Mouse (Mus musculus): ENCODE measurements at regions not wholly inside any gene's neighbourhood (a gene's known extent, or its start where the extent isn't known, plus 50 kb on each side); places are given as distances from the start of the nearest gene placed in this dataset.

GRCm38 (mm10) chr14:37485292-37485691 is 350.2 kb upstream of the Ghitm start:
- no peak for DNase-seq (ENCODE audit: extremely low read depth, low read depth, low spot score)
- Histone ChIP-seq H3K4me1 (ENCODE audit: control insufficient read depth, insufficient read depth, low read length) (no peaks in the 10 kb centered on the region), H3K27ac (replicated peaks; ENCODE audit: insufficient read depth, low read depth, low read length) (no peak overlapping the region), H3K79me2 (ENCODE audit: control insufficient read depth, insufficient read depth, low read length) (no peaks in the 10 kb centered on the region), H3K36me3 (ENCODE audit: control insufficient read depth, insufficient read depth, low read length) (no peaks in the 10 kb centered on the region), H3K9ac (ENCODE audit: low read depth, low read length) (no peak overlapping the region), H3K4me3 (ENCODE audit: insufficient read depth, low read depth, low read length) (no peak overlapping the region), H3K27me3 (ENCODE audit: control insufficient read depth, insufficient read depth, low read length) (no peaks in the 10 kb centered on the region)
- 89% methylated on average over 8 of the region's 8 CpGs for WGBS
- no peak for TF ChIP-seq CTCF (IDR thresholded peaks at IDR 0.05; ENCODE audit: low read depth, low read length)
- no peak for TF ChIP-seq POLR2A (IDR thresholded peaks at IDR 0.05; ENCODE audit: extremely low read depth, insufficient read depth, low read length)

DNA sequence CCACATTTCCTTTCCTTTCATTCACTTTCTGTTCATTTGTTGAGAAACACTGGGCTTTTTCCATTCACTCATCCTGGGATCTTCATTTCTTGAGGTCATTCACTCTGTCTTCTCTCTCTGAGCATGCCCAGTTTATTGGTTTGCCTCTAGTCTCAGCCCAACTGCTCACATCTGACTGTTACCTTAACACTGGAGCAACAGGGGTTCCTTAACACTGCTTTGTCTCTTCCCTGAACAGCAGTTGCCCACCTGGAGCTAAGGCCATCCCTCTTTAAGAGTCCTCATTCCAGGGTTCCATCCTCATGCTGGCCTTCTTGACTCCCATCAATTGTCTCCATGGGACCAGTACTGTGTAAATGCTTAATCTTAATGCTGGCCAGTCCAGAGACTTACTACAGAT is 342.5 kb upstream of the Ghitm start:
- no peaks in the 10 kb centered on the region for H3K79me2 ChIP-seq (ENCODE audit: control insufficient read depth, insufficient read depth, low read length)
- no peaks in the 10 kb centered on the region for H3K36me3 ChIP-seq (ENCODE audit: control insufficient read depth, insufficient read depth, low read length)
- TF ChIP-seq CTCF (IDR thresholded peaks at IDR 0.05; ENCODE audit: low read depth, low read length) (no peak), POLR2A (IDR thresholded peaks at IDR 0.05; ENCODE audit: extremely low read depth, insufficient read depth, low read length) (no peak)
- no peaks in the 10 kb centered on the region for H3K4me1 ChIP-seq (ENCODE audit: control insufficient read depth, insufficient read depth, low read length)
- H3K4me3 ChIP-seq (ENCODE audit: insufficient read depth, low read depth, low read length): no peak overlapping the region
- no peak for DNase-seq (ENCODE audit: extremely low read depth, low read depth, low spot score)
- no peak overlapping the region for H3K9ac ChIP-seq (ENCODE audit: low read depth, low read length)
- no peaks in the 10 kb centered on the region for H3K27me3 ChIP-seq (ENCODE audit: control insufficient read depth, insufficient read depth, low read length)
- no peak overlapping the region for H3K27ac ChIP-seq (replicated peaks; ENCODE audit: insufficient read depth, low read depth, low read length)

- TF ChIP-seq POLR2A (IDR thresholded peaks at IDR 0.05; ENCODE audit: extremely low read depth, insufficient read depth, low read length) (no peak), CTCF (IDR thresholded peaks at IDR 0.05; ENCODE audit: low read depth, low read length) (no peak)
- WGBS: 48% methylated on average over 2 of the region's 2 CpGs
Measured at GRCm38 (mm10) chr14:37468711-37469110, 333.6 kb upstream of the Ghitm start.

DNA sequence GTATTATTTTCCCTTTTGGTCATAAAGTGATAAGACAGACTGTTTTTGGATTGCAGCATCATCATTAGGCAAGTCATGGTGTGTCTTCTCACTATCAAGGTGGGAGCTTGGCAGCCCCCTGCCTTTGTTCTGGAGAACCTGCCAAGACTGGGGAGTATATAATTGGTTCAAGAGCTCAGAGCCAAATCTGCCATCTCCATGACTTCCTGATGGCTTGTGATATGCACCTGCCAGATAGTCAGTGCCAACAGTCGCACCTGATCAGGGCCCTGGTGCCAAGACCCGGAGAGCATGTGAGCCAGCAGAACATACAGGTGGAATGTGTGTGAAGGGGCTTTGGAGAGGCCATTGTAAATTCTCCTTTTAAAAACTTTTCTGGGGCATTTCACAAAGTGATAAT is 305.8 kb upstream of the Ghitm start:
- no peak for DNase-seq (ENCODE audit: extremely low read depth, low read depth, low spot score)
- Histone ChIP-seq H3K36me3 (ENCODE audit: control insufficient read depth, insufficient read depth, low read length) (no peaks in the 10 kb centered on the region), H3K9ac (ENCODE audit: low read depth, low read length) (no peak overlapping the region), H3K4me3 (ENCODE audit: insufficient read depth, low read depth, low read length) (no peak overlapping the region), H3K27me3 (ENCODE audit: control insufficient read depth, insufficient read depth, low read length) (no peaks in the 10 kb centered on the region), H3K4me1 (ENCODE audit: control insufficient read depth, insufficient read depth, low read length) (no peaks in the 10 kb centered on the region), H3K27ac (replicated peaks; ENCODE audit: insufficient read depth, low read depth, low read length) (no peak overlapping the region), H3K79me2 (ENCODE audit: control insufficient read depth, insufficient read depth, low read length) (no peaks in the 10 kb centered on the region)
- WGBS: 85% methylated on average over 2 of the region's 2 CpGs
- TF ChIP-seq POLR2A (IDR thresholded peaks at IDR 0.05; ENCODE audit: extremely low read depth, insufficient read depth, low read length): no peak
- TF ChIP-seq CTCF (IDR thresholded peaks at IDR 0.05; ENCODE audit: low read depth, low read length): no peak

More at GRCm38 (mm10) chr14:37468711-37469110, 333.6 kb upstream of the Ghitm start:
- no peak overlapping the region for H3K27ac ChIP-seq (replicated peaks; ENCODE audit: insufficient read depth, low read depth, low read length)
- H3K9ac ChIP-seq (ENCODE audit: low read depth, low read length): no peak overlapping the region
- no peaks in the 10 kb centered on the region for H3K27me3 ChIP-seq (ENCODE audit: control insufficient read depth, insufficient read depth, low read length)
- H3K4me1 ChIP-seq (ENCODE audit: control insufficient read depth, insufficient read depth, low read length): no peaks in the 10 kb centered on the region
- H3K4me3 ChIP-seq (ENCODE audit: insufficient read depth, low read depth, low read length): no peak overlapping the region
- no peak for DNase-seq (ENCODE audit: extremely low read depth, low read depth, low spot score)
- H3K36me3 ChIP-seq (ENCODE audit: control insufficient read depth, insufficient read depth, low read length): no peaks in the 10 kb centered on the region
- no peaks in the 10 kb centered on the region for H3K79me2 ChIP-seq (ENCODE audit: control insufficient read depth, insufficient read depth, low read length)

- TF ChIP-seq POLR2A (IDR thresholded peaks at IDR 0.05; ENCODE audit: extremely low read depth, insufficient read depth, low read length) (no peak), CTCF (IDR thresholded peaks at IDR 0.05; ENCODE audit: low read depth, low read length) (no peak)
- no peaks in the 10 kb centered on the region for H3K27me3 ChIP-seq (ENCODE audit: control insufficient read depth, insufficient read depth, low read length)
- no peaks in the 10 kb centered on the region for H3K4me1 ChIP-seq (ENCODE audit: control insufficient read depth, insufficient read depth, low read length)
- DNase-seq (ENCODE audit: extremely low read depth, low read depth, low spot score): no peak
- no peak overlapping the region for H3K27ac ChIP-seq (replicated peaks; ENCODE audit: insufficient read depth, low read depth, low read length)
- no peak overlapping the region for H3K9ac ChIP-seq (ENCODE audit: low read depth, low read length)
- WGBS: 74% methylated on average over 1 of the region's 1 CpGs
- no peaks in the 10 kb centered on the region for H3K79me2 ChIP-seq (ENCODE audit: control insufficient read depth, insufficient read depth, low read length)
- H3K36me3 ChIP-seq (ENCODE audit: control insufficient read depth, insufficient read depth, low read length): no peaks in the 10 kb centered on the region
- H3K4me3 ChIP-seq (ENCODE audit: insufficient read depth, low read depth, low read length): no peak overlapping the region
Measured at GRCm38 (mm10) chr14:37430656-37431055, 295.6 kb upstream of the Ghitm start.

DNA sequence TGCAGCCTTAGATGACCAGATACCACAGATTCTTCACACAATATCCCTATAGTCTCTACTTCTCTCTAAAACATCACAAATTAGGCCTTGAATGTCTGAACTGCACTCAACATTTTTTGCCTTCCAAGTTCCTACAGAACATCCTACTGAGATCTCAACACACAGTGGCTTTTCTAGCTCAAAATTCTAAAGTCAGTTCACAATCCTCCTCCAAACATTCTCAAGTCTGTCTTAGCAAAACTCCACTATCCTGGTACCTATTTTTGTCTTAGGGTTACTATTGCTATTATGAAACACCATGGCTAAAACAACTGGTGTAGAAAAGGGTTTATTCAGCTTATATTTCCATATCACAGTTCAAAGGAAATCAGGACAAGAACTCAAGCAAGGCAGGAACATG is 290.4 kb upstream of the Ghitm start:
- no peak for DNase-seq (ENCODE audit: extremely low read depth, low read depth, low spot score)
- no peak overlapping the region for H3K9ac ChIP-seq (ENCODE audit: low read depth, low read length)
- TF ChIP-seq CTCF (IDR thresholded peaks at IDR 0.05; ENCODE audit: low read depth, low read length) (no peak), POLR2A (IDR thresholded peaks at IDR 0.05; ENCODE audit: extremely low read depth, insufficient read depth, low read length) (no peak)

More for the DNA sequence above, 290.4 kb upstream of the Ghitm start:
- Histone ChIP-seq H3K36me3 (ENCODE audit: control insufficient read depth, insufficient read depth, low read length) (no peaks in the 10 kb centered on the region), H3K79me2 (ENCODE audit: control insufficient read depth, insufficient read depth, low read length) (no peaks in the 10 kb centered on the region), H3K4me3 (ENCODE audit: insufficient read depth, low read depth, low read length) (no peak overlapping the region), H3K4me1 (ENCODE audit: control insufficient read depth, insufficient read depth, low read length) (no peaks in the 10 kb centered on the region), H3K27ac (replicated peaks; ENCODE audit: insufficient read depth, low read depth, low read length) (no peak overlapping the region), H3K27me3 (ENCODE audit: control insufficient read depth, insufficient read depth, low read length) (no peaks in the 10 kb centered on the region)
